Mouse (Mus musculus): Measurements from ENCODE around the gene Ncl. TPM values are rescaled to one million over a fixed set of nuclear protein-coding genes. Genes with fewer than 3 reads are reported as not detected.
A peak's percentile ranks its signal among the peaks of the same experiment; 100 is the strongest.

The Ncl gene
- 10 to 100 TPM; 84.0 to 88.2 TPM for total RNA-seq (2021)
- long read RNA-seq, experiment 1, full-length matches to known transcripts: 43 of 64 reads
- long read RNA-seq, experiment 1, partial matches to known transcripts: 16 of 64 reads
- long read RNA-seq, experiment 1, other reads (novel, unspliced or antisense): 5 of 64 reads
- long read RNA-seq, experiment 2, full-length matches to known transcripts: 53 of 74 reads
- long read RNA-seq, experiment 2, partial matches to known transcripts: 11 of 74 reads
- long read RNA-seq, experiment 2, other reads (novel, unspliced or antisense): 10 of 74 reads

DNA sequence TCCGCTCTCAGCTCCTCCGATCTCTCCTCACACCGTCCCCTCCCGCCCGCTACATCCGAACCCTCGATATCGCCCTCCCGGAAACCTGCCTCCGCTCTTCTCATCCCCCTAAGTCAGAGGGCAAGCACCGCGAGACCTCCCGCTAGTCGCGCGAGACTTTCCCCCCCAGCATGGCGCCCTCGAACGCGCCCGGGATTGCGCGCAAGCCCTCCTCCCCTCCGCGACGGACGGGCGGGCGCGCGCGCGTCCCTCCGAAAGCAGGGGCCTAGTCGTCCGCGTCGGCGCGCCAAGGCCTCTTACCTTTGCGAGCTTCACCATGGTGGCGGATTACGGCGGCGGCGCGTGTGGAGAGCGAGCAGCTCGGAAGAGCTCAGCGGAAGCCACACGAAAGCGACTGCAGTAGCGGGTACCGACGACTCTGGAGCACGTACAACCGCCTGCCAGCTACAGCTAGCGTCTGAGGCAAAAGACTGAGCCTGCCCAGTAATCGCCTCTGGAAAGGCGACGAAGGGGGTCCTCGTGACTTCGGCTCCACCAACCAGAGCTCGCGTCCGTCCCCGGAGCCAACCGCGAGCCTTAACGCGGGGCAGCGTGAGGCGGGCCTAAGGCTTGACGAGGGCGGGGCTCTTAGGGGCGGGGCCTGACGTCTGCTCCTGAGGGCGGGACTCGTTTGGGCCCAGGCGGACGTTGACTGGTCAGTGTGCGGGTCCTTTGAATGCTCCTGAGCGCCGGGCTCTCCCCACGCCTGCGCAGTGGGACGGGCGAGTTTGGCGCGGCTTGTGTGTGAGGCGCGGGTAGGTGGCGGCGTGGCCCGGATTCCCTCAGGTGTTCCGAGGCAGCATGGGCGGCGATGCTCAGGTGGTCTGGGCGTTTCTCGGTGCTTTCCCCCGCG is at the start of gene Ncl:
TSS of gene Ncl (minus strand) at position 495 of the 892 bp plus-strand sequence.
- DNase-seq: peak; percentile 99

DNA sequence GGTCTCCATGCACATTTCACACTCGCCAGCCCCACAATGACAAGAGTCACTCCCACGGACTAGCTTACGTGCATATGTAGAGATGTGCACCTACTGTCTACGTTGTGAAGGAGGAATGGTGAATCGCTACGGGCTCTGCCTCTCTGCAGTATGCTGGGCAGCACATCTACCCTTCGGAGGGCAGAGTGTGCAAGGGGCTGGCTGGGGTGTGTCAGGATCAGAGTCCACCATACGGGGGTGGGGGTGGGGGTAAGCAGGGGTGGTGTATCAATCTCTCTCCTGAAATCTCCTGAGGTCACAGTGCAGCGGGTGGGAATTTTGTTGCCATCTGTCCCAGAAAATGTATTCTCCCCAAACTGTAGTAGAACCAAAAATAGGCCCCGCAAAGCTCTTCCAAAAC is 49.3 kb upstream of the Ncl start:
- DNase-seq: no peak

DNA sequence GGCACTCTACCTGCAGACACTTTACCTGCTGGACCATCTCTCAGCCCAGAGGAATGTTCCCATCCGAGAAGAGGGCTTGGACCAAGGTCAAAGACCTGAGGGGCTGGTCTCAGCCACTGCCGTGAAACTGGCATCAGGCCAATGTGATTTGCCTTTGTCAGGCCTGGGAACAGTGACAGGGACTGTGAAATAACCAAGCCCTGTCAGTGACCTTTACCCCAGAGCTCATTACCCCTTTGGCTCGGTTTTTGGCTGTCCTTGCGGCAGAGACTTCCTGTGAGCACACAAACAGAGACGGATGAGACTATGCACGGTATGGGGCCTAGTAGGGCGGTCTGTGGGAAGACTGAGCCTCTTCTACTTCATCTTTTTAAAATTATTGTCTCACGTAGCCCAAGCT is 47.7 kb upstream of the Ncl start:
- DNase-seq: no peak

DNA sequence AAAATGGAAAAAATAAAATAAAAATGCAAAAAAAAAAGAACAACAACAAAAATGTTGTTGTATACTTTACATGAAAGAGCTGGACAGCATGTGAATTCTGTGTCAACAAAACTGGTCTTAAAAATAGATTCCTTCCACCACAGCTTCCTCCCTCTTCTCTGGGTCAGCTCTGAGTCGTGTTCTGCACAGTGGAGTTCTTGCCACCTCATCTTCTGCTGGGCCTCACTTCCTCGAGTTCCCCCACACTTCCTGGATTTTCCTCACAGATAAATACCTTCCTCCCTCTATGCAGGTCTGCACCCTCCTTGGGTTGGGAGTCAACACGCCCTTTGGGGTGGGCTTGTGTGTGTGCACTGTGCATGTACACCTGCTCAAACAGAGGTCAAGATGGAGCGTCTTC is 47.1 kb upstream of the Ncl start:
- DNase-seq: no peak

DNA sequence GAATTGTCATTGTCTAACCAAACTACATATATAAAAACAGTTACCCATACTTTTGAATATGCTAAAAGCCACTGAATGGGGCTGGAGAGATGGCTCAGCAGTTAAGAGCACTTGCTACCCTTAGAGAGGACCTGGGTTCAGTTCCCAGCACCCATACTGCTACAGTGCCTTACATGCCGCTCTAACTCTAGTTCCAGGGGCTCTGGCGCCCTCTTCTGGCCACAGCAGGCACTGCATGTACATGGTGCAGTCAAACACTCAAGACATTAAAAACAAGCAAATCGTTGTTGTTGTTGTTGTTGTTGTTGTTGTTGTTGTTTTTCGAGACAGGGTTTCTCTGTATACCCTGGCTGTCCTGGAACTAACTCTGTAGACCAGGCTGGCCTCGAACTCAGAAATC is 45.6 kb upstream of the Ncl start:
- no peak for DNase-seq

DNA sequence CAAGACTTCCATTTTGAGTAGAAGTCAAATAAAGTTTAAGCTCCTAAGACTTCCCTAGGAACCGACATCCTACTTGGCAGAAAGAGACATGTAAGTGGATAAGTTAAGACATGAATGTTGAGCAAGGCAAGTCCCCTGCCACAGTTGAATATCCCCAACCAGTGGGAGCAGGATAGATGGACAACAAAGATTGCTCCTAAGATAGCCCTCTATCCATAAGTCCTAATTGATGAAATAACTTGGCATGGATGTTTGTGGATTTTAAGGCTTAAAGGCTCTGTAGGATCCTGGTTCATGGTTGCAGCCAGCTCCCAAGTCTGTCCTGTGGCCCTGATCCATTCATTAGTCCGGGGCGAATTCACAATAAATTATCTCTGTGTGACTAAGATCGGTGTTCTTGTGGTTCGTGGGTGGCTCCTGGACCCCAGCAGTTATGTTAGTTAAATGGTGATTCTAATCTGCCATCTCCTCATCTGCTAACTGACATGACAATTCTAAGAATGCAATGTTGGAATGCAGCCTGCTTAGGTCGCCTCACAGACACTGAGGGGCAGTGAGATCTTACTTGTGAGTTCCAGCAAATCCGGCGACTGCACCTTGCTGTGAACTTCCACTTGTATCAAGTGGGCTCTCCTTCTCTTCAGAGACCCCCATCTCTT is 41.0 kb upstream of the Ncl start:
- no peak for DNase-seq

DNA sequence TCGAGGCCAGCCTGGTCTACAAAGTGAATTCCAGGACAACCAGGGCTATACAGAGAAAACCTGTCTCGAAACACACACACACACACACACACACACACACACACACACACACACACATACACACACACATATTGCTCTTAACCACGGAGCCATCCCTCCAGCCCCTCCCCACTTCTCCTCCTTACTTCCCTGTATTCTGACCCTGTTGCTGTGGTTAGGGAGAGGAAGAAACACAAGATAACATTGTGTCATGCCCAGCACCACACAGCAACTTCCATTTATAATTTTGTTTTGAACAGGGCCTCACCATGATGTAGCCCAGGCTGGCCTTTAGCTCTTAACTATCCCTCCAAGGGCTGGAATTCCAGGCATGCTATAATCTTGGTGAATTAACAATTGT is 40.1 kb upstream of the Ncl start:
- DNase-seq: no peak

DNA sequence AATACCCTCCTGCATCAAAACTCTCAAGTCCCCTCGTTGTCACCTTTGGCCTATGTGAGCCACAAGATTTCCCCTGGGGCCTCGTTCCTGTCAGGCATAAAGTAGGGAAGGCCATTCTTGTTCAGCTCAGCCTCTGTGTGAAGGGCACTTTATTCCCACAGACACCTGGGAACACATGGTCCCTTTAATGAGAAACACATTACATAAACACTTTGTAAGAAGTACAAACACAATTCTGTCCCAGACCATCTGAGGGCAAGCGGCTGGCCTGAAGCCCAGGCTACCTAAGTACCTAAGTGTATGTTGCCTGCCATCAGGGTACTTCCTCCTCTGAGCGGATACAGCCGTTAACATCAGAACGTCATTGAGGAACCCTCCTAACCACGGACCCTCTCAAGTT is 39.0 kb upstream of the Ncl start:
- no peak for DNase-seq

DNA sequence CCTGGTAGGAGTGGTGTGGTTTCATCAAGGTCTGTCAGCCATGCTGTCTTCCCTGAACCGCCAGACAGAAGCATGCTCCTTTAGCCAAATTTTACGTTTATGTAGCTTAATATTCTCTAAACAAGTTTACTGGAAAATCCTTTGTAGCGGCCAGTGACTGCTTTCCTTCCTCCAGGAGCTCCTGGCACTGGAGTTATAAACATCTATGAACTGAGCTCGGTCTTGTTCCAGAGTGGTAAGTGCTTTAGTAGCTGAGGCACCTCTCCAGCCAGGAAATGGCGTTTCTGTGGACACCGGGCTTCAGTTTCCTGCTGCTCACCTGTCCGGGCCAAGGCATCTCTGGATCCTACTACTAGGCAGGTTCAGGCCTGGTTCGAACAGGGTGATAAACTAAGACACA is 38.4 kb upstream of the Ncl start:
- DNase-seq: no peak

DNA sequence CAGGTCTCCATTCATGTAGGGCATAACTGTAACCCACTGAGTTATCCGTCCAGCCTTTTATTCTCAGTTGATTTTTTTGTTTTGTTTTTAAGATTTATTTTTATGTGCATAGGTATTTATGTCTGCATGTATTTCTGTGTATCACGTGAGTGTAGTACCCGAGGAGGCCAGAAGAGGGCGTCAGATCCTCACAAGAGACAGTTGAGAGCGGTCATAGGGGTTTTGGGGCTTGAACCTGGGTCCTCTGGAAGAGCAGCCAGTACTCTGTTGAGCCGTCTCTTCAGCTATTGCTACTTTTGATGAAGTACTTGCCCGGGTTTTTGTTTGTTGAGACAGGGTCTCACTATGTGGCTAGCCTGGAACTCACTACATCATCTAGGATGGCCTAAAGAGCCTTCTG is 36.7 kb upstream of the Ncl start:
- no peak for DNase-seq

DNA sequence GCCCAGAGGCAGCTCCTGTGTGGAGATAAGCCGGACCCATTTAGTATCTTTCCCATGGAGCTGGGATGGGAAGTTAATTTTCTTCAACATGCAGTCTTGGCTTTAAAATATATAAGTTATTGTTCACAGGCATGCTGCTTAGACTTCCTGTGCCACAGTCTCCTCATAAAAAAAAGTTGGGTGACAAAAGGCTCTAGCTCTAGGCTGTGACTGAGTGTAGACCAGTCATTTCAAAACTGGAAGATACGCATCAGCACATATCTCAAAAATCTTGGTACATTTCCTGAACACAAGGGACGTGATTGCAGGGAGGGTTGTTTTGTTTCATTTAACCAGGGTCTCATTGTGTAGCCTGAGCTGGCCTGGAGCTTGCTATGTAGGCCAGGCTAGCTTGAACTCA is 35.0 kb upstream of the Ncl start:
- no peak for DNase-seq

DNA sequence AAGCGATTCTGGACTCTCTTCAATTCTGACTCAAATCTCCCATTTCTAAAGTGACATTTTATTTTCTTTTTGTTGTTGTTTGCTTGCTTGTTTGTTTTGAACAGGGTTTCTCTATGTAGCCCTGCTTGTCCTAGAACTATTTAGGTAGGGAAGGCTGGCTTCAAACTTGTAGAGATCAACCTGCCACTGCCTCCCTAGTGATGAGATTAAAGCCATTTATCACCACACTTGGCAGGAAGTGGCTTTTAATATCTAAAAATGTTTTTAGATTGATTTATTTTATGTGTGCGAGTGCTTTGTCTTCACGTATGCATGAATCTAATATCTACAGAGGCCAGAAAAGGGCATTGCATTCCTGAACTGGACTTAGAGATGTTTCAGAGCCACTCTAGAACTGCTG is 34.0 kb upstream of the Ncl start:
- DNase-seq: no peak

DNA sequence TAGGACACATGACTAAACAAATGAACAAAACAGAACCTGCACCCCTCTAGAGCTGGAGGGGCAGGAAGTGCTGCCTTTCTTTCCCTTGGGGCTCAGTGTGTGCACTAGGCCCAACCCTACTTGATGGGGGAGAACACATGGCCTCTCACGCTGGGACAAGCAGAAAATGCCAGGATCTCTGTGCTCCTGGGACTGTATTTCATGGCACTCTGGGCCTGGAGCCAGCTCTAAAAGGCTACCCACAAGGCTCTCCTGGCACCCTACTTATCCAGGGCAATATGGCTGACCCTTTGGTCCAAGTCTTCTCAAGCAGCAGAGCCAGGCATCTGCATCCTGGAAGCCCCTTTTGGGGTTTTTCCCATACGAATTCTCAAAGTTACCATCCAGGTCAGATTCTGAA is 32.2 kb upstream of the Ncl start:
- DNase-seq: no peak

DNA sequence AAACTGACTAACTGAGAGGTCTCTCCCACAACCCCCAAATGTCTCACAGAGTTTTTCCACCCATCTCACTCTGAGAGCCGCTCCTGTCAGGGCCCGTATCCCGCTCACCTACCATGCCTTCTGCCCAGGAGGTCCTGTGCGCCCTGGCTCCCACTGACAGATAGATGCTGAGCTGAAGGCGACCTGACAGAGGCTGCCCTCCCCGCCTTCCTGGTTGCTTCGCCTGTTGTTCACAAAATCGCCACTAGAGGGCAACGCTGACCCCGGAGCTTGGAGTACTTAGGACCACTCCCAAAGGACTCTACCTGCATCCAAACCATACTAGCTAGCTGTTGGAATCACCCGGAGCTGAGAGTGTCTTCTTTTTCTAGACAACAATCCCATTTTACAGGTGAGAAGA is 30.0 kb upstream of the Ncl start:
- peak; percentile 40 for DNase-seq

DNA sequence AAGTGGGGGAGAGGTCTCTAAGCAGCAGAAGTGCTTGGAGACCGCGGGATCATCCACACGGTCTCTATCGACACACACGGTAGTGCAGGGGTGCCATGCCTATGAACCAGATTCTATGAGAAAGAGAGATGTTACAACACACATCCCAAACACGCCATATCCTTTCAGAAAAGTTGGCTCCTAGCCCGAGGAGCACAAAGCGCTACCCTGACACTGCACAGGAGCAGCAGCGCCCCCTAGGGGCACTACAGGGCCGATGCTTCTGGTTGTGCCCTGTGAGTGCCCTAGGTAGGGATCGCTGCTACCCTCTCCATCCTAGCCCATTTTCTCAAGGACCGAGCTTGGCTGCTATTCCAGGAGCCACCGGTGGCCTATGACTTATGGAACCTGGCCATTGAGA is 21.8 kb upstream of the Ncl start:
- DNase-seq: peak; percentile 23

DNA sequence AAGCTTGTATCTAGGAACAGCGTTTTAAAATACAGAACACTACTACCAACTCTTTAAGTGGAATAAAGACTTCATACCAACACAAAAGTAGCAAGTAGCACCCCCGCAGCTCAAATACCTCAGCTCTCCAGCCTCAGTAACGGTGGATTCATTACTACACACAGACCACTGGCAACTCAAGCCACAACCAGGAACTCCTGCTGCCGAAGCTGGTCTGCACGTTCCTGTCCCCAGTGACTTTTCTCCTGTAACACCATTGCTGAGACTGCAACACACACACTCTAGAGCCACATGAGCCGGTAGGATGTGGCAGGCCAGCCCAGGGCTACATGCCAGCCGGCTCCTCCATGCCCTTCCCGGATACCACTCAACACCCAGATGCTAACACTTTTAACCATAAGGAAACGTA is 20.0 kb upstream of the Ncl start:
- DNase-seq: no peak

DNA sequence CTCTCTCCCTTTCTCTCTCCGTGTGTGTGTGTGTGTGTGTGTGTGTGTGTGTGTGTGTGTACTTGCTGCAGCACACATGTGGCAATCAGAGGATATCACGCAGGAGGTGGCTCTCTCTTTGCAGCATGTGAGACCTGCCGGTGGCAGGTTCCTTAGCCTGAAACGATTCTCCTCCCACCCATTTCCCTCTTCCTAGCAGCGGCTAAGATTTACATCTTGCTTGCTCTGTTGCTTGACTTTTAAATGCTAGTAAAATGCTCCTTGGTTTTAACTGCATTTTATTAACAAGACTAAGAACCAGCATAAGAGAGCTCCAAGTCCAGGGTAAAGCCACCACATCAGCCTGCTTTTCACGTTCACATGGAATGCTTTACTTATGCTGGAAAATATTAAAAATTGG is 19.5 kb upstream of the Ncl start:
- DNase-seq: no peak

DNA sequence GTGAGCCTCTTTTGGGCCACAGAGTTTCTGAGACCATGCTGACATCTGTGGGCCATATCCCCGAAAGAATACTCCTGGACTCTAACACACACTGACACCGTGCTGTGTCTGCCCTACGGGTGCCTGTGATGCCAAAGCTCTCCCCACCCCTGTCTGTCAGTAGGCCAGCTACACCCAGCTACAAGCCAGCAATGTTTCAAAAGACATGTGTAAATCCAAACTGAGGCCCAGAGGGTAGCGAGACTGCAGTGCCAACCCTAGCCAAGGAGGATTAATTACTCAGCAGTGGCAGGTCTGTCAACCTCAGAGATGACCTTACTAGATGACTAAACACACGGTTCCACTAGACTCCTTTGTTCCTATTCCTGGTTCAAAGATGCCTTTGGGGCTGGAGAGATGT is 17.2 kb upstream of the Ncl start:
- peak; percentile 39 for DNase-seq

DNA sequence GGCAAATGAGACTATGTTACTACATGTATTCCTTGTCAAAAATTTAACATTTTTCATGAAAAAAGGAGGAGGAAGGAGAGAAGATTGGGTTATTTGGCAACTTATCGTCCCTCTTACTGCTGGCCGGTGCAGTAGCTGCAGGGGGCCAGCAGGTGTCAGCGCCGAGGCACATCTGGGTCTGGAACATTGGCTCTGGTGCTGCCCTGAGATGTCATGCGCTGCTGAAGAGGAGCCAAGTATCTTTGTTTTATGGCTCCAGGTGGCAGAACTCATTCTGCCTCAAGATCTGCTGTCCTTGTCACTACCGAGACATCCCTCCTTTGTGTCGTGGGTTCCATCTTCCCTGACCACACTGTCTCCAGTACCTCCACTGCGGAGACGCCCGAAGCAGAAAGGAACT is 12.8 kb upstream of the Ncl start:
- DNase-seq: peak; percentile 60

DNA sequence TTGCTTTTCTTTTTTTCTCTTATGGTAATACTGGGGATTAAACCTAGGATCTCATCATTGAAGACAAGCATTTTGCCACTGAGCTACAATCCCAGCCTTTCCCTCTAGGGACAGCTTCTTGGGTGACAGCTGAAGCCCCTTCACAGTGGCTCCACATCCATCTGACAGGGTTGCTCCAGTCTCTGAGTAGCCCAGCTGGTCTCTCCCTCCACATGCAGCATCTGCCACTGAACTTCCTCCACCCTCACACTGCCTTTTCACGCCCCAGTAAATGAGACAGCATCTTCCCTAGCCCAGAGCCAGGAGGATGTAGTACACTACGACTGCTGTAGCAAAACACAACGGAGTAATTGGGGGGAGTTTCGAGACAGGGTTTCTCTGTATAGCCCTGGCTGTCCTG is 8.9 kb upstream of the Ncl start:
- no peak for DNase-seq

DNA sequence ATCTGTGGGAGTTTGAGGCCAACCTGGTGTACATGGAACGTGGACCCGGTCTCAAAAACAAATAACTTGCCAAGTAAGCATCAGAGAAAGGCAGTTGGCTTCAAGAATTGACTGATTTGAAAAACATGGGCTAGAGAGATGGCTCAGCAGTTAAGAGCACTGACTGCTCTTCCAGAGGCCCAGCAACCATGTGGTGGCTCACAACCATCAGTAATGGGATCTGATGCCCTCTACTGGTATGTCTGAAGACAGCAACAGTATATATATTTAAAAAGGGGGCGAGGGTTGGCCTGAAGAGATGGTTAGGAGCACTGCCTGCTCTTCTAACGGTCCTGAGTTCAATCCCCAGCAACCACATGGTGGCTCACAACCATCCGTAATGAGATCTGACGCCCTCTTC is 4.5 kb upstream of the Ncl start:
- DNase-seq: no peak

DNA sequence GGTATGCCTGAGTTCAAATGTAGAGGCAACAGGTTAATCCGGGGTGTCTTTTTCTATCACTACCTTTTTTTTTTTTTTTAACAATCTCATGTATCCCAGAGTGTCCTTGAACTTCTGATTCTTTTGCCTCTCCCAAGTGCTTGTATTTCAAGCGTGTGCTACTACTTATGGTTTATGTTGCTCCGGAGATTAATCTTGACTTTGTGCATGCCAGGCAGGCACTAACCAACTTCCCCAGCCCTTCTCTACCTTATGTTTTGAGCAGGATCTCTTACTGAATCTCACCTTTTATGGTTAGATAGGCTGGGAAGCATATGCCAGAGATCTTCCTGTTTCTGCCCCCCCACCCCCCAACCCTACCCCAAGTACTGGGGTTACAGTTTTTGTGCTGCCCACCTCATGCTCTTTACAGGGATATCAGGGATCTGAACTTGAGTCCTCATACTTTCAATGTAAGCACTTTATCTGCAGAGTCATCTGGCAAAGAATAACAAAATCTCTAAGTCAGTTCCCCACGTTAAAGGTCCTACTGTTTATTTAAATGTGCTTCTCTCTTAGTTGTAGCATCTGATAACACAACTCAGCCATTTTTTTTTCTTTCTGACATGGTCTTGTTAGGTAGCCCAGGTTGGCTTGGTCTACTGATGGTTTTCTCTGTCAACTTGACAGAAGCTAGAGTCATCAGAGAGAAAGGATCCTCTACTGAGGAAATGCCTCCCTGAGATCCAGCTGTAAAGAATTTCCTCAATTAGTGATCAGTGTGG is 2.8 kb upstream of the Ncl start:
- no peak for DNase-seq

DNA sequence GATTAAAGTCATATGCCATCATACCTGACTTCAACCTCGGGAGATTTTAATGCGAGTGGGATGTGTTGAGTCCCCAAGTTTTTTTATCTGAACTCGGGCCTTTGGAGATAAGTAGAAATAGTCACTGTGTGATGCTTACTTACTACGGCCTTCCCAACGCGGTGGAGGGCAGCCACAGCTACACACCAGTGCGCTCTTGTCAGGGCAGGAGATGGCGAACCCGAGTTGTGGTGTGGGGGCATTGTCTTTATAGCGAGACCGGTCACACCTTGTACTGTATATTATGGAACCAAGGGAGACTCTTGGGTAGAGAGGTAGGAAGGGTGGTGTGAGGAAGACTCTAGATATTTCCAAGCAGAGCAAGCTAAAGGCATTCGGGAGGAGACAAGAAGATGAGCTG is 1.2 kb upstream of the Ncl start:
- DNase-seq: no peak
